Mouse (Mus musculus): ENCODE measurements at regions not wholly inside any gene's neighbourhood (a gene's known extent, or its start where the extent isn't known, plus 50 kb on each side); places are given as distances from the start of the nearest gene placed in this dataset.
"Not testable (repeated sequence)": the region's sequence is repeated elsewhere in the genome, so short reads cannot be mapped to it uniquely, and the experiment has no call there.

DNA sequence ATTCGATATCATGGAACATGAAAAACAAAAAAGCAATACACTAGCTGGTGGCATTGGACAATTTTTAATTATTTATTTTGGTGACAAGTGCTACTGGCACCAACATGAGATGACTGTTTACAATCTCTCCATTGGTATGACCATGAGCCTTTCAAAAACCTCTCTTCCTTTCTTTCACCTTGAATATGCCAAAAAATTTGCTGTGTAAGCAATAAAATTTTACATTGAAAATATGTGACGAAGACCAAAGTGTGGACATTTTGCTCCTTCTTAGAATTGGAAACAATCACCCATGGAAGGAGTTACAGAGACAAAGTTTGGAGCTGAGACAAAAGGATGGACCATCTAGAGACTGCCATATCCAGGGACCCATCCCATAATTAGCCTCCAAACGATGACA, 83.4 kb upstream of the Gm49339 start:
- not testable (repeated sequence) for H3K4me2 ChIP-seq; H3K27me3 ChIP-seq (replicated peaks); H3K4me1 ChIP-seq; H3K9me3 ChIP-seq (replicated peaks); H3K4me3 ChIP-seq (replicated peaks); H3K27ac ChIP-seq (replicated peaks); H3K9ac ChIP-seq (replicated peaks); H3K36me3 ChIP-seq; ATAC-seq (ENCODE audit: low FRiP score)
- WGBS, result 87% methylated on average over 3 of the region's 3 CpGs

DNA sequence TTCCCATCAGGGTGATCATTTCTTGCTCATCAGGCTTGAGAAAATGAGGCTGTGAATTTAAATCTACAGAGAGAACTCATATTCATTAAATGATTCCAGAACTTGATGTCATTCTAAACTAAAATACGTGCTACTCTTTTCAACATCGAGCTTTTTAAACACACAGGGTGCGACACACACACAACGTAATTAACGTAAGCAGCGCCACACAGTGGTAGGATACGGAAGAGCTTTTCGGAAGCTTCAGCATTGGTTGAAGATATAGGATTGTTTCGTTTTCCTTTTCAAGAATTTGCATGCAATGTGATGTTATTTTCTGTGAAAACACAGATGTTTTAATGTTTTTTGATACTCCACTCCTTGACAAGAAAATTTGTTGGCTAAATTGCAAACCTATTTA, 75.3 kb upstream of the Gm49339 start:
- Histone ChIP-seq H3K27me3 (replicated peaks) (no peaks in the 10 kb centered on the region), H3K4me3 (replicated peaks) (no peak overlapping the region), H3K27ac (replicated peaks) (no peak overlapping the region), H3K36me3 (no peaks in the 10 kb centered on the region), H3K4me2 (no peak overlapping the region), H3K9ac (replicated peaks) (no peak overlapping the region), H3K9me3 (replicated peaks) (no peaks in the 10 kb centered on the region), H3K4me1 (no peaks in the 10 kb centered on the region)
- peak; percentile 82; the same call in 1 of the 2 replicates for ATAC-seq (ENCODE audit: low FRiP score)
- 5% methylated on average over 9 of the region's 9 CpGs for WGBS

GRCm38 (mm10) chr10:51412795-51413194, 67.6 kb upstream of the Gm49339 start:
- ATAC-seq (ENCODE audit: low FRiP score), result no peak
- Histone ChIP-seq H3K4me2 (no peak overlapping the region), H3K4me1 (no peaks in the 10 kb centered on the region), H3K4me3 (replicated peaks) (no peak overlapping the region), H3K27ac (replicated peaks) (no peak overlapping the region), H3K9ac (replicated peaks) (no peak overlapping the region), H3K36me3 (no peaks in the 10 kb centered on the region), H3K9me3 (replicated peaks) (no peaks in the 10 kb centered on the region), H3K27me3 (replicated peaks) (no peaks in the 10 kb centered on the region)

DNA sequence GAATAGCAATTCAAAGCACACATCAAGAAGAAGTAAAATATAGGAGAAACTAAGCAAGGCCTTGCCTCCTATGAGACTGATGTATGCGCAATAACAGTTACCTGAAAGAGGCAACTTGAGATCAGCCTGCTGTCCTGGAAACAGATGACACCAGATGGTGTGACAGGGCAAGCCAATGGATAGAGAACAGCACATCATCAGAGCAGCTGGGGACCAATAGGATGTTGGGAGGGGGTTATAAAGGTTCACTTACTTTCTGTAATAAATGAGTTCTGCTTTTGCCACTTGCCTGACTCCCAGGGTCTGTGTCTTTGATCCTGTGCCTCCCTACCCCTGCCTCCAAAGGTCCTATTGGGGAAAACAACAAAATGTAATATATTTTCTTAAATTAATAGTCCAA, 65.9 kb upstream of the Gm49339 start:
- H3K4me3 ChIP-seq (replicated peaks), result no peak overlapping the region
- H3K27me3 ChIP-seq (replicated peaks), result no peaks in the 10 kb centered on the region
- no peaks in the 10 kb centered on the region for H3K36me3 ChIP-seq
- H3K9ac ChIP-seq (replicated peaks), result no peak overlapping the region
- no peaks in the 10 kb centered on the region for H3K4me1 ChIP-seq
- no peak overlapping the region for H3K27ac ChIP-seq (replicated peaks)
- H3K4me2 ChIP-seq, result no peak overlapping the region
- no peaks in the 10 kb centered on the region for H3K9me3 ChIP-seq (replicated peaks)
- ATAC-seq (ENCODE audit: low FRiP score), result no peak
- 85% methylated on average over 1 of the region's 1 CpGs for WGBS

GRCm38 (mm10) chr10:51416723-51417122, 63.7 kb upstream of the Gm49339 start:
- Histone ChIP-seq H3K4me3 (replicated peaks) (no peak overlapping the region), H3K4me1 (no peaks in the 10 kb centered on the region), H3K27me3 (replicated peaks) (no peaks in the 10 kb centered on the region), H3K27ac (replicated peaks) (no peak overlapping the region), H3K4me2 (no peak overlapping the region), H3K9ac (replicated peaks) (no peak overlapping the region), H3K36me3 (no peaks in the 10 kb centered on the region), H3K9me3 (replicated peaks) (no peaks in the 10 kb centered on the region)
- no peak for ATAC-seq (ENCODE audit: low FRiP score)

GRCm38 (mm10) chr10:51417221-51417911, 63.0 kb upstream of the Gm49339 start:
- H3K9ac ChIP-seq (replicated peaks), result no peak overlapping the region
- H3K9me3 ChIP-seq (replicated peaks), result no peaks in the 10 kb centered on the region
- H3K4me3 ChIP-seq (replicated peaks), result no peak overlapping the region
- H3K27me3 ChIP-seq (replicated peaks), result no peaks in the 10 kb centered on the region
- H3K27ac ChIP-seq (replicated peaks), result no peak overlapping the region
- H3K4me1 ChIP-seq, result no peaks in the 10 kb centered on the region
- H3K36me3 ChIP-seq, result no peaks in the 10 kb centered on the region
- 87% methylated on average over 3 of the region's 3 CpGs for WGBS
- no peak for ATAC-seq (ENCODE audit: low FRiP score)
- no peak overlapping the region for H3K4me2 ChIP-seq

GRCm38 (mm10) chr10:51418550-51418949, 61.9 kb upstream of the Gm49339 start:
- Histone ChIP-seq H3K27ac (replicated peaks) (no peak overlapping the region), H3K9ac (replicated peaks) (no peak overlapping the region), H3K9me3 (replicated peaks) (no peaks in the 10 kb centered on the region), H3K4me1 (no peaks in the 10 kb centered on the region), H3K4me3 (replicated peaks) (no peak overlapping the region), H3K27me3 (replicated peaks) (no peaks in the 10 kb centered on the region), H3K36me3 (no peaks in the 10 kb centered on the region), H3K4me2 (no peak overlapping the region)
- ATAC-seq (ENCODE audit: low FRiP score), result no peak
- WGBS, result 84% methylated on average over 1 of the region's 1 CpGs

DNA sequence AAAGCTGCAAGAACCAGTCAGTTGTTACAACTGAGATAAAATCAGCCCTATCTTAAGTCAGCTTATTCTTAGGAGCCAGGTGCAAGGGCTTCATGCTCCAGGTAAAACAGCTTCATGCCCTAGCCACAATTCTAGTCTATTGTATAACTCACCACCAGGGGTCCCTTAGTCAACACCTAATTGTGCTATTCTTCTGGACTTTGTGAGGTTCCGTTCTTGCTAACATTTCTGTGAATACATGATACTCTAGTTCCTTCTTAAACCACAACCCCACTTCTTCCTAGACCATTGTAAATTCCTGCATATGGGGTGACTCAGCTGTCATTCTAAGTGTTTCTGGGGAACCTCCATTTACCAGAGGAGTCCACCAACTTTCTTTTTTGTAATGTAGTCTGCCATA, 57.9 kb upstream of the Gm49339 start:
- no peak overlapping the region for H3K4me3 ChIP-seq (replicated peaks)
- H3K27me3 ChIP-seq (replicated peaks), result no peaks in the 10 kb centered on the region
- no peak overlapping the region for H3K9ac ChIP-seq (replicated peaks)
- ATAC-seq (ENCODE audit: low FRiP score), result no peak
- no peaks in the 10 kb centered on the region for H3K36me3 ChIP-seq
- no peak overlapping the region for H3K27ac ChIP-seq (replicated peaks)
- H3K4me2 ChIP-seq, result no peak overlapping the region
- H3K4me1 ChIP-seq, result no peaks in the 10 kb centered on the region
- H3K9me3 ChIP-seq (replicated peaks), result no peaks in the 10 kb centered on the region
- WGBS, result 88% methylated on average over 1 of the region's 1 CpGs

All from neural tube, embryonic 15.5 days (tissue).